Mouse (Mus musculus): Measurements from ENCODE around the gene Aes. TPM values are rescaled to one million over a fixed set of nuclear protein-coding genes. Genes with fewer than 3 reads are reported as not detected.

Gene Aes
- polyA plus RNA-seq, 1 experiment from 2014 or later = 229 TPM

GRCm38 (mm10) chr10:81559627-81560539 lies 595 bp downstream of the Aes start:
- WGBS = 1% methylated on average over 36 of the region's 36 CpGs
- Histone ChIP-seq H3K4me1 (replicated peaks; ENCODE audit: control insufficient read depth, insufficient read depth, low read length) (peaks cover 40% of the 10 kb centered on the region), H3K9me3 (ENCODE audit: control insufficient read depth, low read length) (no peaks in the 10 kb centered on the region), H3K36me3 (ENCODE audit: control insufficient read depth, insufficient read depth, low read length) (peaks cover 8% of the 10 kb centered on the region), H3K9ac (ENCODE audit: low read depth, low read length) (peak overlapping the region; percentile 93), H3K27ac (ENCODE audit: low read depth, low read length) (peak overlapping the region; percentile 85), H3K4me2 (peak overlapping the region; percentile 97), H3K27me3 (replicated peaks; ENCODE audit: control insufficient read depth, insufficient read depth, low read length) (no peaks in the 10 kb centered on the region), H3K4me3 (ENCODE audit: low read depth, low read length) (peak overlapping the region; percentile 90)
- DNase-seq (ENCODE audit: low spot score) (no peak), ATAC-seq (replicated peaks; ENCODE audit: low FRiP score) (peak; percentile 34)

GRCm38 (mm10) chr10:81560719-81561459 lies 1.6 kb downstream of the Aes start:
- Histone ChIP-seq H3K9me3 (ENCODE audit: control insufficient read depth, low read length) (no peaks in the 10 kb centered on the region), H3K4me1 (replicated peaks; ENCODE audit: control insufficient read depth, insufficient read depth, low read length) (peaks cover 48% of the 10 kb centered on the region), H3K36me3 (ENCODE audit: control insufficient read depth, insufficient read depth, low read length) (peaks cover 18% of the 10 kb centered on the region), H3K9ac (ENCODE audit: low read depth, low read length) (peak overlapping the region; percentile 93), H3K4me3 (ENCODE audit: low read depth, low read length) (peak overlapping the region; percentile 90), H3K27me3 (replicated peaks; ENCODE audit: control insufficient read depth, insufficient read depth, low read length) (0 out of 2 replicates have a peak, but pooled peaks cover 2% of the 10 kb centered on the region), H3K27ac (ENCODE audit: low read depth, low read length) (peak overlapping the region; percentile 85), H3K4me2 (peak overlapping the region; percentile 97)
- ATAC-seq (replicated peaks; ENCODE audit: low FRiP score) (peak; percentile 22; the same call in 1 of the 2 replicates), DNase-seq (ENCODE audit: low spot score) (peak; percentile 65)
- WGBS = 6% methylated on average over 16 of the region's 16 CpGs

GRCm38 (mm10) chr10:81562411-81562810 lies 3.1 kb downstream of the Aes start:
- Histone ChIP-seq H3K4me2 (peak overlapping the region; percentile 20), H3K9me3 (ENCODE audit: control insufficient read depth, low read length) (no peaks in the 10 kb centered on the region), H3K4me1 (replicated peaks; ENCODE audit: control insufficient read depth, insufficient read depth, low read length) (peaks cover 51% of the 10 kb centered on the region), H3K27me3 (replicated peaks; ENCODE audit: control insufficient read depth, insufficient read depth, low read length) (0 out of 2 replicates have a peak, but pooled peaks cover 2% of the 10 kb centered on the region), H3K4me3 (ENCODE audit: low read depth, low read length) (0 out of 2 replicates have a peak overlapping the region, but pooled peaks have one; percentile 3), H3K9ac (ENCODE audit: low read depth, low read length) (no peak overlapping the region), H3K36me3 (ENCODE audit: control insufficient read depth, insufficient read depth, low read length) (peaks cover 25% of the 10 kb centered on the region), H3K27ac (ENCODE audit: low read depth, low read length) (no peak overlapping the region; the same call in 1 of the 2 replicates)
- ATAC-seq (replicated peaks; ENCODE audit: low FRiP score) (no peak), DNase-seq (ENCODE audit: low spot score) (no peak)
- WGBS = 78% methylated on average over 6 of the region's 6 CpGs

GRCm38 (mm10) chr10:81563481-81563880 lies 4.2 kb downstream of the Aes start:
- no peak for DNase-seq (ENCODE audit: low spot score)
- Histone ChIP-seq H3K4me2 (peak overlapping the region; percentile 52), H3K36me3 (ENCODE audit: control insufficient read depth, insufficient read depth, low read length) (peaks cover 25% of the 10 kb centered on the region), H3K9me3 (ENCODE audit: control insufficient read depth, low read length) (no peaks in the 10 kb centered on the region), H3K4me3 (ENCODE audit: low read depth, low read length) (no peak overlapping the region), H3K27ac (ENCODE audit: low read depth, low read length) (0 out of 2 replicates have a peak overlapping the region, but pooled peaks have one; percentile 19), H3K27me3 (replicated peaks; ENCODE audit: control insufficient read depth, insufficient read depth, low read length) (peaks cover 2% of the 10 kb centered on the region; the same call in 1 of the 2 replicates), H3K9ac (ENCODE audit: low read depth, low read length) (no peak overlapping the region), H3K4me1 (replicated peaks; ENCODE audit: control insufficient read depth, insufficient read depth, low read length) (peaks cover 56% of the 10 kb centered on the region)
- 39% methylated on average over 6 of the region's 6 CpGs for WGBS
- ATAC-seq (replicated peaks; ENCODE audit: low FRiP score) = no peak

GRCm38 (mm10) chr10:81564216-81564615 lies 4.9 kb downstream of the Aes start:
- ATAC-seq (replicated peaks; ENCODE audit: low FRiP score) (no peak), DNase-seq (ENCODE audit: low spot score) (no peak)
- peak overlapping the region; percentile 26; the same call in 1 of the 2 replicates for H3K4me3 ChIP-seq (ENCODE audit: low read depth, low read length)
- H3K4me1 ChIP-seq (replicated peaks; ENCODE audit: control insufficient read depth, insufficient read depth, low read length) = peaks cover 58% of the 10 kb centered on the region
- H3K9ac ChIP-seq (ENCODE audit: low read depth, low read length) = 0 out of 2 replicates have a peak overlapping the region, but pooled peaks have one; percentile 30
- peaks cover 2% of the 10 kb centered on the region for H3K27me3 ChIP-seq (replicated peaks; ENCODE audit: control insufficient read depth, insufficient read depth, low read length)
- H3K9me3 ChIP-seq (ENCODE audit: control insufficient read depth, low read length) = no peaks in the 10 kb centered on the region
- 11% methylated on average over 10 of the region's 10 CpGs for WGBS
- peak overlapping the region; percentile 52 for H3K4me2 ChIP-seq
- H3K36me3 ChIP-seq (ENCODE audit: control insufficient read depth, insufficient read depth, low read length) = peaks cover 25% of the 10 kb centered on the region
- no peak overlapping the region for H3K27ac ChIP-seq (ENCODE audit: low read depth, low read length)

- H3K4me1 ChIP-seq (replicated peaks; ENCODE audit: control insufficient read depth, insufficient read depth, low read length) = peaks cover 63% of the 10 kb centered on the region
- H3K27me3 ChIP-seq (replicated peaks; ENCODE audit: control insufficient read depth, insufficient read depth, low read length) = peaks cover 2% of the 10 kb centered on the region
- H3K27ac ChIP-seq (ENCODE audit: low read depth, low read length) = no peak overlapping the region
- no peak overlapping the region for H3K9ac ChIP-seq (ENCODE audit: low read depth, low read length)
- DNase-seq (ENCODE audit: low spot score) (no peak), ATAC-seq (replicated peaks; ENCODE audit: low FRiP score) (no peak)
- 30% methylated on average over 10 of the region's 10 CpGs for WGBS
- H3K4me2 ChIP-seq = no peak overlapping the region
- H3K9me3 ChIP-seq (ENCODE audit: control insufficient read depth, low read length) = no peaks in the 10 kb centered on the region
- H3K36me3 ChIP-seq (ENCODE audit: control insufficient read depth, insufficient read depth, low read length) = peaks cover 25% of the 10 kb centered on the region
- no peak overlapping the region for H3K4me3 ChIP-seq (ENCODE audit: low read depth, low read length)
Observed at GRCm38 (mm10) chr10:81564734-81565133, 5.4 kb downstream of the Aes start.

- H3K27ac ChIP-seq (ENCODE audit: low read depth, low read length) = no peak overlapping the region
- WGBS = 53% methylated on average over 20 of the region's 20 CpGs
- no peak overlapping the region for H3K4me3 ChIP-seq (ENCODE audit: low read depth, low read length)
- peaks cover 69% of the 10 kb centered on the region for H3K4me1 ChIP-seq (replicated peaks; ENCODE audit: control insufficient read depth, insufficient read depth, low read length)
- DNase-seq (ENCODE audit: low spot score) (no peak), ATAC-seq (replicated peaks; ENCODE audit: low FRiP score) (no peak)
- H3K9me3 ChIP-seq (ENCODE audit: control insufficient read depth, low read length) = no peaks in the 10 kb centered on the region
- H3K4me2 ChIP-seq = no peak overlapping the region
- peaks cover 2% of the 10 kb centered on the region for H3K27me3 ChIP-seq (replicated peaks; ENCODE audit: control insufficient read depth, insufficient read depth, low read length)
- peaks cover 25% of the 10 kb centered on the region for H3K36me3 ChIP-seq (ENCODE audit: control insufficient read depth, insufficient read depth, low read length)
- no peak overlapping the region; the same call in 1 of the 2 replicates for H3K9ac ChIP-seq (ENCODE audit: low read depth, low read length)
Observed at GRCm38 (mm10) chr10:81565257-81566228, 6.3 kb downstream of the Aes start.

All from liver, embryonic 11.5 days (tissue).